10 mouse cellular contexts compared by ENCODE assay signal in genomic region chr11:60233235-60233634, GRCm38 (mm10). TPM values are rescaled to one million over a fixed set of nuclear protein-coding genes. Genes with fewer than 3 reads are reported as not detected.
DNase-seq lines count a peak whose midpoint lies in the region; ATAC-seq lines count a peak whose summit lies in the region.
"Had no signal": no experiment of that assay in that cellular context is flagged by ENCODE, and none has a peak within 500 bp of the region (broad histone marks: within the 10 kb centered on the region; RNA-seq: fewer than 3 reads in every experiment).

No protein-coding gene starts in this region.

- WGBS in forebrain, embryonic 11.5 days: 59% methylated on average over 8 of the region's 8 CpGs
- WGBS in hindbrain, embryonic 16.5 days: 54% methylated on average over 8 of the region's 8 CpGs

- no peaks in the 10 kb centered on the region for H3K9me3 ChIP-seq in forebrain, embryonic 11.5 days (ENCODE audit: control insufficient read depth, low read length)
- no peaks in the 10 kb centered on the region for H3K9me3 ChIP-seq in hindbrain, embryonic 16.5 days (ENCODE audit: control insufficient read depth, low read length)

- peaks cover 2% of the 10 kb centered on the region; the same call in 1 of the 2 replicates for H3K4me1 ChIP-seq in forebrain, embryonic 11.5 days (replicated peaks; ENCODE audit: control insufficient read depth, insufficient read depth, low read length)
- peaks cover 3% of the 10 kb centered on the region for H3K4me1 ChIP-seq in hindbrain, embryonic 16.5 days (ENCODE audit: control insufficient read depth, insufficient read depth, low read depth, low read length)

- DNase-seq in left cerebral cortex, postnatal 25 days (ENCODE audit: low spot score in 2 of 2): peak; percentile 32 to 61
- DNase-seq in left cerebral cortex, adult 11 months (ENCODE audit: low spot score): no peak
- DNase-seq in cerebellum, adult 11-12 months: peak; percentile 85
- DNase-seq in forebrain, embryonic 11.5 days (ENCODE audit: low spot score): no peak
- no peak for DNase-seq in liver
- no peak for DNase-seq in MN1 (ENCODE audit: low spot score)
- no peak for DNase-seq in spleen, postnatal 36 days (ENCODE audit: low spot score in 2 of 2)
- DNase-seq: spleen, adult 18-20 months had no signal

- no peak overlapping the region for H3K4me2 ChIP-seq in forebrain, embryonic 11.5 days (ENCODE audit: low read depth, low read length, severe bottlenecking)
- H3K4me2 ChIP-seq in hindbrain, embryonic 16.5 days (ENCODE audit: low read length): no peak overlapping the region

- H3K36me3 ChIP-seq in forebrain, embryonic 11.5 days (ENCODE audit: control insufficient read depth, insufficient read depth, low read length): no peaks in the 10 kb centered on the region
- H3K36me3 ChIP-seq in hindbrain, embryonic 16.5 days (ENCODE audit: control insufficient read depth, insufficient read depth, low read length): peaks cover 8% of the 10 kb centered on the region

- ATAC-seq in forebrain, embryonic 11.5 days (replicated peaks; ENCODE audit: low FRiP score): no peak
- 0 out of 2 replicates have a peak, but pooled peaks have one; percentile 47 for ATAC-seq in hindbrain, embryonic 16.5 days

- intact Hi-C loops in left cerebral cortex, postnatal 25 days (cut with DNase I): no loop called here

- H3K4me3 ChIP-seq in forebrain, embryonic 11.5 days (ENCODE audit: low read depth, low read length): no peak overlapping the region
- no peak overlapping the region for H3K4me3 ChIP-seq in hindbrain, embryonic 16.5 days (ENCODE audit: low read length)

- H3K27ac ChIP-seq in forebrain, embryonic 11.5 days (ENCODE audit: low read depth, low read length): no peak overlapping the region
- H3K27ac ChIP-seq in hindbrain, embryonic 16.5 days (ENCODE audit: low read depth, low read length): no peak overlapping the region
- H3K27ac ChIP-seq: liver, embryonic 14.5 days had no signal

- H3K27me3 ChIP-seq in forebrain, embryonic 11.5 days (ENCODE audit: control insufficient read depth, insufficient read depth, low read length): no peaks in the 10 kb centered on the region
- no peaks in the 10 kb centered on the region for H3K27me3 ChIP-seq in hindbrain, embryonic 16.5 days (replicated peaks; ENCODE audit: control insufficient read depth, insufficient read depth, low read length)

- H3K9ac ChIP-seq in forebrain, embryonic 11.5 days (ENCODE audit: low read length): peak overlapping the region; percentile 10; the same call in 1 of the 2 replicates
- no peak overlapping the region for H3K9ac ChIP-seq in hindbrain, embryonic 16.5 days (ENCODE audit: low read depth, low read length)
- H3K9ac ChIP-seq: liver, embryonic 14.5 days had no signal

RNA-seq across cellular contexts. Expression of gene Srebf1, which starts 10.9 kb away (rescaled TPM):
- total RNA-seq in left cerebral cortex, postnatal 25 days (2021): 10 to 100 TPM; 42.3 to 50.7 TPM
- polyA plus RNA-seq in forebrain, embryonic 11.5 days (2014; fragmentation: Nextera tagmentation; extraction: Ambion mirVana): 63.9 and 68.7 TPM in 2 replicates
- polyA plus RNA-seq in hindbrain, embryonic 16.5 days (2015; fragmentation: Nextera tagmentation; extraction: Ambion mirVana): 42.5 and 44.8 TPM in 2 replicates

Comparison
In these comparisons a context has a peak if more than half of its experiments do, and no peak if none do; other contexts are left out.
1. DNase-seq: peak in left cerebral cortex, postnatal 25 days (2 of 2) and cerebellum, adult 11-12 months (single experiment); none in left cerebral cortex, adult 11 months (single experiment), forebrain, embryonic 11.5 days (single experiment), liver (single experiment), MN1 (single experiment) and spleen, postnatal 36 days (0 of 2).